Comparison of ENCODE assay signal across 8 mouse cellular contexts in genomic region chr4:41136454-41136805, GRCm38 (mm10). TPM values are rescaled to one million over a fixed set of nuclear protein-coding genes. Genes with fewer than 3 reads are reported as not detected.
A peak's percentile ranks its signal among the peaks of the same experiment; 100 is the strongest.
DNase-seq lines count a peak whose midpoint lies in the region; ATAC-seq and TF ChIP-seq lines count a peak whose summit lies in the region.

No protein-coding gene starts in this region.

- 2% methylated on average over 4 of the region's 4 CpGs for WGBS in forebrain, embryonic 10.5 days
- WGBS in neural tube, embryonic 12.5 days: 1% methylated on average over 4 of the region's 4 CpGs

- peak; percentile 61 to 88 for DNase-seq in adrenal gland, adult (ENCODE audit: inconsistent age in 2 of 2, low spot score in 1 of 2)
- no peak for DNase-seq in adrenal gland, postnatal 4 days (ENCODE audit: low spot score in 2 of 2)
- DNase-seq in Patski (ENCODE audit: low read depth, low spot score) (no peak), liver (peak; percentile 63)
- DNase-seq in forebrain, embryonic 10.5 days (ENCODE audit: extremely low spot score, low spot score): no peak
- DNase-seq in heart, postnatal 4 days: peak; percentile 47
- no peak for DNase-seq in left cerebral cortex, postnatal 10 days (ENCODE audit: extremely low spot score in 1 of 2, low spot score in 2 of 2)

- H3K27ac ChIP-seq in forebrain, embryonic 10.5 days: peak overlapping the region; percentile 100
- H3K27ac ChIP-seq in neural tube, embryonic 12.5 days: peak overlapping the region; percentile 100

- intact Hi-C loops in left cerebral cortex, postnatal 10 days (cut with DNase I): no loop called here

- H3K4me3 ChIP-seq in forebrain, embryonic 10.5 days: peak overlapping the region; percentile 93
- peak overlapping the region; percentile 94 for H3K4me3 ChIP-seq in neural tube, embryonic 12.5 days

- no peak for TF ChIP-seq CTCF in Patski (IDR thresholded peaks at IDR 0.05)

- CTCF ChIA-PET in Patski (lab: Charles Lee): interaction anchor here (1.3 kb wide), 1 partner anchor 29 kb away, joined by 4 read pairs; no protein-coding TSS in a partner anchor

- H3K9ac ChIP-seq in neural tube, embryonic 12.5 days: peak overlapping the region; percentile 100

- H3K4me2 ChIP-seq in neural tube, embryonic 12.5 days (replicated peaks): peak overlapping the region; percentile 77

- H3K27me3 ChIP-seq in Patski: no peaks in the 10 kb centered on the region
- no peaks in the 10 kb centered on the region for H3K27me3 ChIP-seq in forebrain, embryonic 10.5 days (ENCODE audit: poor library complexity, severe bottlenecking)
- no peaks in the 10 kb centered on the region for H3K27me3 ChIP-seq in neural tube, embryonic 12.5 days (replicated peaks)

- H3K9me3 ChIP-seq in forebrain, embryonic 10.5 days: peaks cover 8% of the 10 kb centered on the region; the same call in 1 of the 2 replicates
- no peaks in the 10 kb centered on the region for H3K9me3 ChIP-seq in neural tube, embryonic 12.5 days

- peaks cover 35% of the 10 kb centered on the region for H3K36me3 ChIP-seq in forebrain, embryonic 10.5 days (replicated peaks)
- H3K36me3 ChIP-seq in neural tube, embryonic 12.5 days: peaks cover 16% of the 10 kb centered on the region; the same call in 1 of the 2 replicates

- ATAC-seq in Patski: peak; percentile 11
- peak; percentile 26; the same call in 1 of the 2 replicates for ATAC-seq in neural tube, embryonic 12.5 days (ENCODE audit: low FRiP score, low read depth)

- H3K4me1 ChIP-seq in forebrain, embryonic 10.5 days: peaks cover 22% of the 10 kb centered on the region
- peaks cover 4% of the 10 kb centered on the region; the same call in 1 of the 2 replicates for H3K4me1 ChIP-seq in neural tube, embryonic 12.5 days

- in situ Hi-C loops in Patski (cut with MboI; ENCODE audit: low pct_unique_long_range_greater_than_20kb): loop anchor here (25.0 kb wide), 1 partner anchor 576 kb away; the partner anchor contains the start of genes Dctn3 and Rpp25l

- POLR2A ChIA-PET in Patski (lab: Charles Lee): no interaction called here

RNA-seq across cellular contexts. Expression of gene Ube2r2, which starts 0.9 kb away (rescaled TPM):
- 100 to 1,000 TPM; 123 to 128 TPM for total RNA-seq in adrenal gland, postnatal 4 days (2021)
- 115 TPM for polyA plus RNA-seq in Patski (2021)
- polyA plus RNA-seq in forebrain, embryonic 10.5 days (2016; fragmentation: Nextera tagmentation; extraction: Ambion mirVana): 74.6 and 82.1 TPM in 2 replicates
- total RNA-seq in heart, postnatal 4 days (2021): 100 to 1,000 TPM; 120 to 121 TPM
- polyA plus RNA-seq in neural tube, embryonic 12.5 days (2016; fragmentation: Nextera tagmentation; extraction: Ambion mirVana): 92.7 and 108 TPM in 2 replicates
- 10 to 100 TPM; 91.3 to 93.6 TPM for total RNA-seq in left cerebral cortex, postnatal 10 days (2021)

RNA-seq across cellular contexts. Expression of gene Nol6, which starts 12.2 kb away (rescaled TPM):
- total RNA-seq in adrenal gland, postnatal 4 days (2021): 10 to 100 TPM; 54.9 to 56.2 TPM
- polyA plus RNA-seq in Patski (2021): 18.8 TPM
- polyA plus RNA-seq in forebrain, embryonic 10.5 days (2016; fragmentation: Nextera tagmentation; extraction: Ambion mirVana): 34.3 and 36.9 TPM in 2 replicates
- total RNA-seq in heart, postnatal 4 days (2021): 10 to 100 TPM; 22.2 to 24.9 TPM
- 26.5 and 27.1 TPM in 2 replicates for polyA plus RNA-seq in neural tube, embryonic 12.5 days (2016; fragmentation: Nextera tagmentation; extraction: Ambion mirVana)
- total RNA-seq in left cerebral cortex, postnatal 10 days (2021): 10 to 100 TPM; 83.6 to 88.4 TPM

RNA-seq across cellular contexts. Expression of gene Aqp3, which starts 38.4 kb away (rescaled TPM):
- 10 to 100 TPM in 1 of 2 experiments, under 1 TPM in 1; 0.51 to 14.1 TPM for total RNA-seq in adrenal gland, postnatal 4 days (2021)
- 2.3 TPM for polyA plus RNA-seq in Patski (2021)
- 4.6 and 4.9 TPM in 2 replicates for polyA plus RNA-seq in forebrain, embryonic 10.5 days (2016; fragmentation: Nextera tagmentation; extraction: Ambion mirVana)
- under 1 TPM; 0.14 to 0.19 TPM for total RNA-seq in heart, postnatal 4 days (2021)
- polyA plus RNA-seq in neural tube, embryonic 12.5 days (2016; fragmentation: Nextera tagmentation; extraction: Ambion mirVana): 0.68 and 0.77 TPM in 2 replicates
- not detected for total RNA-seq in left cerebral cortex, postnatal 10 days (2021)

Comparison
In these comparisons a context has a peak if more than half of its experiments do, and no peak if none do; other contexts are left out.
1. DNase-seq: peak in adrenal gland, adult (2 of 2), heart, postnatal 4 days (single experiment) and liver (single experiment); none in adrenal gland, postnatal 4 days (0 of 2), Patski (single experiment), forebrain, embryonic 10.5 days (single experiment) and left cerebral cortex, postnatal 10 days (0 of 2).